Mouse (Mus musculus) forebrain, postnatal 0 days (tissue): Measurements from ENCODE around the gene Psmg1. TPM values are rescaled to one million over a fixed set of nuclear protein-coding genes. Genes with fewer than 3 reads are reported as not detected.

Experiments used
- ATAC-seq: fragments of 200-750 bp; cut with Nextera tagmentation; 2 replicates; pipeline ENCODE4 v1.8.0; 2017; ENCODE audit warnings: mild to moderate bottlenecking, moderate library complexity
- DNase-seq: peaks from one replicate; pipeline ENCODE4 v3.0.0-alpha.2; 2015
- H3K27ac ChIP-seq: fragments of 300-500 bp; sonication (generic); 2 replicates; pipeline ENCODE4 v1.5.1; 2014; ENCODE audit warnings: low read depth, mild to moderate bottlenecking, antibody characterized with exemption, low read length, moderate library complexity, mixed read lengths
- H3K27me3 ChIP-seq: fragments of 300-500 bp; sonication (generic); 2 replicates; pipeline ENCODE4 v1.6.1; 2014; ENCODE audit warnings: mild to moderate bottlenecking, low read length, mixed read lengths; ENCODE audit not compliant: insufficient read depth
- H3K36me3 ChIP-seq: fragments of 300-500 bp; sonication (generic); 2 replicates; pipeline ENCODE4 v1.6.1; 2014; ENCODE audit warnings: mild to moderate bottlenecking, moderate library complexity; ENCODE audit not compliant: insufficient read depth
- H3K4me1 ChIP-seq: fragments of 300-500 bp; sonication (generic); 2 replicates; pipeline ENCODE4 v1.6.1; 2014; ENCODE audit warnings: antibody characterized with exemption; ENCODE audit not compliant: insufficient read depth
- H3K4me2 ChIP-seq: fragments of 300-500 bp; sonication (generic); 2 replicates; pipeline ENCODE4 v1.6.1; 2014; ENCODE audit warnings: low read depth, mild to moderate bottlenecking, moderate library complexity
- H3K4me3 ChIP-seq: fragments of 300-500 bp; sonication (generic); 2 replicates; pipeline ENCODE4 v1.5.1; 2014; ENCODE audit warnings: low read depth, low read length, mixed read lengths
- H3K9ac ChIP-seq: fragments of 300-500 bp; sonication (generic); 2 replicates; pipeline ENCODE4 v1.6.1; 2014; ENCODE audit warnings: mild to moderate bottlenecking
- H3K9me3 ChIP-seq: fragments of 300-500 bp; sonication (generic); 2 replicates; pipeline ENCODE4 v1.6.1; 2016; ENCODE audit warnings: low read length
- CTCF ChIP-seq: sonication (generic); IDR thresholded peaks from 2 replicates; pipeline ENCODE4 v1.5.1; 2016; ENCODE audit warnings: antibody characterized with exemption, control low read depth, low read depth
- WGBS: fragments of 180-500 bp; shearing (Covaris S2); extraction: QIAGEN DNeasy Blood & Tissue Kit; methylation state at CpG from one replicate; pipeline ENCODE4 v1.1.7; 2014; 5-methylcytosine and 5-hydroxymethylcytosine counted together
- polyA plus RNA-seq: library from polyadenylated mRNA; unstranded; fragments of >200 nt; fragmentation: Nextera tagmentation; extraction: Ambion mirVana; gene quantifications from 2 replicates; pipeline ENCODE4 v1.2.1, GENCODE M21; 2015
- total RNA-seq: library from RNA; depleted of rRNA; stranded (reverse); fragments of >200 nt; gene quantifications from 2 replicates; pipeline ENCODE4 v1.2.3, GENCODE M21; 2014

Psmg1 gene
- total and polyA plus RNA-seq, 2 experiments from 2014 or later = 35.2 to 59.1 TPM

- Histone ChIP-seq H3K4me2 (no peak overlapping the region), H3K36me3 (no peaks in the 10 kb centered on the region), H3K4me3 (no peak overlapping the region), H3K4me1 (no peaks in the 10 kb centered on the region), H3K27ac (no peak overlapping the region), H3K9me3 (no peaks in the 10 kb centered on the region), H3K27me3 (no peaks in the 10 kb centered on the region), H3K9ac (no peak overlapping the region)
- WGBS = 92% methylated on average over 8 of the region's 8 CpGs
- DNase-seq = no peak
- no peak for TF ChIP-seq CTCF
- no peak for ATAC-seq
These were observed 32.7 kb downstream of the Psmg1 start for GRCm38 (mm10) chr16:95958080-95958479.

- no peaks in the 10 kb centered on the region for H3K4me1 ChIP-seq
- ATAC-seq = no peak
- H3K9me3 ChIP-seq = no peaks in the 10 kb centered on the region
- peak; percentile 19 for DNase-seq
- no peak overlapping the region for H3K4me2 ChIP-seq
- TF ChIP-seq CTCF = peak; percentile 57
- no peak overlapping the region for H3K4me3 ChIP-seq
- H3K27ac ChIP-seq = no peak overlapping the region
- 55% methylated on average over 5 of the region's 5 CpGs for WGBS
- no peak overlapping the region for H3K9ac ChIP-seq
- no peaks in the 10 kb centered on the region for H3K36me3 ChIP-seq
- H3K27me3 ChIP-seq = no peaks in the 10 kb centered on the region
These were observed 34.1 kb downstream of the Psmg1 start for GRCm38 (mm10) chr16:95956618-95957017.

GRCm38 (mm10) chr16:95955716-95956346, 34.9 kb downstream of the Psmg1 start:
- Histone ChIP-seq H3K27ac (no peak overlapping the region), H3K4me1 (no peaks in the 10 kb centered on the region), H3K27me3 (no peaks in the 10 kb centered on the region), H3K4me3 (no peak overlapping the region), H3K36me3 (no peaks in the 10 kb centered on the region), H3K4me2 (no peak overlapping the region), H3K9me3 (no peaks in the 10 kb centered on the region), H3K9ac (no peak overlapping the region)
- DNase-seq (no peak), ATAC-seq (no peak)
- TF ChIP-seq CTCF = no peak
- 90% methylated on average over 5 of the region's 5 CpGs for WGBS

GRCm38 (mm10) chr16:95954341-95954740, 36.4 kb downstream of the Psmg1 start:
- H3K9me3 ChIP-seq = no peaks in the 10 kb centered on the region
- DNase-seq (no peak), ATAC-seq (no peak)
- no peak for TF ChIP-seq CTCF
- no peak overlapping the region for H3K9ac ChIP-seq
- no peak overlapping the region for H3K4me3 ChIP-seq
- no peak overlapping the region for H3K4me2 ChIP-seq
- WGBS = 87% methylated on average over 3 of the region's 3 CpGs
- no peak overlapping the region for H3K27ac ChIP-seq
- no peaks in the 10 kb centered on the region for H3K36me3 ChIP-seq
- no peaks in the 10 kb centered on the region for H3K27me3 ChIP-seq
- no peaks in the 10 kb centered on the region for H3K4me1 ChIP-seq

- Histone ChIP-seq H3K9me3 (no peaks in the 10 kb centered on the region), H3K9ac (no peak overlapping the region), H3K4me1 (no peaks in the 10 kb centered on the region), H3K4me2 (no peak overlapping the region), H3K36me3 (no peaks in the 10 kb centered on the region), H3K4me3 (no peak overlapping the region), H3K27ac (no peak overlapping the region), H3K27me3 (no peaks in the 10 kb centered on the region)
- TF ChIP-seq CTCF = no peak
- ATAC-seq (no peak), DNase-seq (no peak)
- 92% methylated on average over 4 of the region's 4 CpGs for WGBS
These were observed 37.6 kb downstream of the Psmg1 start for GRCm38 (mm10) chr16:95953159-95953650.

- ATAC-seq (no peak), DNase-seq (no peak)
- H3K4me1 ChIP-seq = no peaks in the 10 kb centered on the region
- peaks cover 6% of the 10 kb centered on the region; the same call in 1 of the 2 replicates for H3K27me3 ChIP-seq
- no peak overlapping the region for H3K27ac ChIP-seq
- no peak overlapping the region for H3K4me3 ChIP-seq
- no peak for TF ChIP-seq CTCF
- no peak overlapping the region for H3K9ac ChIP-seq
- no peaks in the 10 kb centered on the region for H3K9me3 ChIP-seq
- 100% methylated on average over 2 of the region's 2 CpGs for WGBS
- no peak overlapping the region for H3K4me2 ChIP-seq
- H3K36me3 ChIP-seq = no peaks in the 10 kb centered on the region
These were observed 39.3 kb downstream of the Psmg1 start for GRCm38 (mm10) chr16:95951471-95951870.

GRCm38 (mm10) chr16:95945389-95946311, 45.1 kb downstream of the Psmg1 start:
- H3K4me1 ChIP-seq = peaks cover 5% of the 10 kb centered on the region; the same call in 1 of the 2 replicates
- DNase-seq (peak; percentile 94), ATAC-seq (peak; percentile 82)
- H3K9ac ChIP-seq = no peak overlapping the region
- H3K27me3 ChIP-seq = peaks cover 7% of the 10 kb centered on the region; the same call in 1 of the 2 replicates
- no peaks in the 10 kb centered on the region for H3K9me3 ChIP-seq
- TF ChIP-seq CTCF = peak; percentile 97
- WGBS = 11% methylated on average over 20 of the region's 20 CpGs
- peak overlapping the region; percentile 18 for H3K4me2 ChIP-seq
- no peak overlapping the region for H3K4me3 ChIP-seq
- no peak overlapping the region for H3K27ac ChIP-seq
- no peaks in the 10 kb centered on the region for H3K36me3 ChIP-seq
